Mouse (Mus musculus) small intestine, adult 2 months (tissue): Measurements from ENCODE around the gene Nalcn.

Source experiments
- CTCF ChIP-seq: fragments of 200-500 bp; IDR thresholded peaks from 2 replicates; pipeline ENCODE4 v1.5.1; 2012; ENCODE audit warnings: low read depth, mild to moderate bottlenecking, control low read depth, inconsistent platforms, low read length, moderate library complexity, mixed read lengths; ENCODE audit not compliant: insufficient replicate concordance, insufficient read length; ENCODE audit errors: extremely low read depth
- POLR2A ChIP-seq: fragments of 200-500 bp; IDR thresholded peaks from 2 replicates; pipeline ENCODE4 v1.6.1; 2012; ENCODE audit warnings: low read depth, mild to moderate bottlenecking, control low read depth, inconsistent platforms, low read length, moderate library complexity

- TF ChIP-seq CTCF (no peak), POLR2A (no peak)
These were observed 312.6 kb downstream of the Nalcn start for GRCm38 (mm10) chr14:123314369-123314768.
